Mouse (Mus musculus): ENCODE data around the gene Pip4p1.
A peak's percentile ranks its signal among the peaks of the same experiment; 100 is the strongest.
"Not testable (repeated sequence)": the region's sequence is repeated elsewhere in the genome, so short reads cannot be mapped to it uniquely, and the experiment has no call there.

Gene Pip4p1

GRCm38 (mm10) chr14:50938119-50938908, 7.7 kb upstream of the Pip4p1 start:
- no peak for DNase-seq

- DNase-seq = no peak
These were observed 6.0 kb upstream of the Pip4p1 start for GRCm38 (mm10) chr14:50936649-50937048.

- DNase-seq = no peak
These were observed 901 bp upstream of the Pip4p1 start for GRCm38 (mm10) chr14:50931493-50932020.

- DNase-seq = peak; percentile 55
These were observed 291 bp downstream of the Pip4p1 start for GRCm38 (mm10) chr14:50930377-50930753.

GRCm38 (mm10) chr14:50929951-50930350, 705 bp downstream of the Pip4p1 start:
- DNase-seq = no peak

- DNase-seq = no peak
These were observed 3.3 kb downstream of the Pip4p1 start for GRCm38 (mm10) chr14:50927366-50927765.

- no peak for DNase-seq
These were observed 5.3 kb downstream of the Pip4p1 start for GRCm38 (mm10) chr14:50925111-50925920.

GRCm38 (mm10) chr14:50924281-50925064, 6.2 kb downstream of the Pip4p1 start, which contains the start of the genes Osgep and Apex1:
Osgep (minus strand) TSS chr14:50924893.
Apex1 (plus strand) TSS chr14:50924968.
- peak; percentile 97 for DNase-seq

GRCm38 (mm10) chr14:50923437-50923836, 7.2 kb downstream of the Pip4p1 start:
- DNase-seq = not testable (repeated sequence)

- no peak for DNase-seq
These were observed 19.3 kb downstream of the Pip4p1 start for GRCm38 (mm10) chr14:50911356-50911755.

- no peak for DNase-seq
These were observed 22.5 kb downstream of the Pip4p1 start for GRCm38 (mm10) chr14:50908126-50908525.

- not testable (repeated sequence) for DNase-seq
These were observed 25.3 kb downstream of the Pip4p1 start for GRCm38 (mm10) chr14:50905327-50905726.

GRCm38 (mm10) chr14:50904828-50905129, 25.9 kb downstream of the Pip4p1 start:
- no peak for DNase-seq

GRCm38 (mm10) chr14:50903973-50904827, 26.5 kb downstream of the Pip4p1 start:
- DNase-seq = peak; percentile 31

- not testable (repeated sequence) for DNase-seq
These were observed 32.7 kb downstream of the Pip4p1 start for GRCm38 (mm10) chr14:50897992-50898391.

- no peak for DNase-seq
These were observed 33.3 kb downstream of the Pip4p1 start, which contains the start of gene Klhl33 for GRCm38 (mm10) chr14:50897374-50897765. Klhl33 (minus strand) TSS chr14:50897507.

GRCm38 (mm10) chr14:50896747-50897373, 33.8 kb downstream of the Pip4p1 start:
- peak; percentile 42 for DNase-seq

GRCm38 (mm10) chr14:50895985-50896746, 34.5 kb downstream of the Pip4p1 start:
- peak; percentile 47 for DNase-seq

- DNase-seq = no peak
These were observed 35.2 kb downstream of the Pip4p1 start for GRCm38 (mm10) chr14:50895407-50895806.
